9 mouse cellular contexts compared by ENCODE assay signal in the genomic region with DNA sequence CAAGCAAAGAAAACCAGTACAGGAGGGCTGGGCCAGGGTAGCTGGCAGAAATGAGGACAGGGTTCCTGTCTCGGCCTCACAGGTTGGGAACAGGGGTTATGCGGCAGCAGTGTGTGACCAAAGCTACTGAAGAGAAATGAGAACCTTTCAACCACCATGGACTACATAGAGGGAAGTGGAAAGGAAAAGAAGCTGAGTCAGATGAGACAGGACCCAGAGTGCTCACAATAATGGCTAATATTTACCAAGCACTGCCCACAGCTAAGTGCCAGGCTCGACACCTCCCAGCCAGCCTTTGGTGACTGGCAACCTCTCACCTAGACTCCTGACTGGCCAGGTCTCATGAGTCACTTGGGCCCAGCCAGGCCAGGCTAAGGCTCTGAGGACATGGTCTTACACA. TPM values are rescaled to one million over a fixed set of nuclear protein-coding genes. Genes with fewer than 3 reads are reported as not detected.
DNase-seq lines count a peak whose midpoint lies in the region; ATAC-seq and TF ChIP-seq lines count a peak whose summit lies in the region.
"Had no signal": no experiment of that assay in that cellular context is flagged by ENCODE, and none has a peak within 500 bp of the region (broad histone marks: within the 10 kb centered on the region; RNA-seq: fewer than 3 reads in every experiment).

No protein-coding gene starts in this region.

- H3K27me3 ChIP-seq in intestine, embryonic 14.5 days (replicated peaks; ENCODE audit: control insufficient read depth, insufficient read depth, low read length), result no peaks in the 10 kb centered on the region
- no peaks in the 10 kb centered on the region for H3K27me3 ChIP-seq in kidney, postnatal 0 days (ENCODE audit: insufficient read depth, low read length)
- no peaks in the 10 kb centered on the region for H3K27me3 ChIP-seq in small intestine, adult 2 months (ENCODE audit: control insufficient read depth, insufficient read depth, low read length)
- H3K27me3 ChIP-seq: hindbrain, embryonic 15.5 days; limb, embryonic 12.5 days had no signal

- 81% methylated on average over 3 of the region's 3 CpGs for WGBS in intestine, embryonic 14.5 days
- 52% methylated on average over 3 of the region's 3 CpGs for WGBS in kidney, postnatal 0 days
- WGBS in small intestine, adult 2 months, result 42% methylated on average over 3 of the region's 3 CpGs

- no peak overlapping the region for H3K4me3 ChIP-seq in intestine, embryonic 14.5 days (ENCODE audit: low read depth, low read length)
- no peak overlapping the region for H3K4me3 ChIP-seq in kidney, postnatal 0 days (replicated peaks; ENCODE audit: low read depth, low read length)
- no peak overlapping the region for H3K4me3 ChIP-seq in small intestine, adult 2 months (ENCODE audit: low read depth, low read length)
- H3K4me3 ChIP-seq: hindbrain, embryonic 15.5 days; limb, embryonic 12.5 days had no signal

- H3K4me2 ChIP-seq in intestine, embryonic 14.5 days (ENCODE audit: low read length), result no peak overlapping the region
- no peak overlapping the region for H3K4me2 ChIP-seq in kidney, postnatal 0 days (ENCODE audit: low read length)
- H3K4me2 ChIP-seq: hindbrain, embryonic 15.5 days; limb, embryonic 12.5 days had no signal

- no peaks in the 10 kb centered on the region for H3K9me3 ChIP-seq in intestine, embryonic 14.5 days (ENCODE audit: control insufficient read depth, low read length)
- no peaks in the 10 kb centered on the region for H3K9me3 ChIP-seq in kidney, postnatal 0 days (replicated peaks; ENCODE audit: low read length)
- H3K9me3 ChIP-seq: hindbrain, embryonic 15.5 days; limb, embryonic 12.5 days had no signal

- TF ChIP-seq CTCF in kidney, postnatal 0 days (IDR thresholded peaks at IDR 0.05; ENCODE audit: low read depth), result no peak
- TF ChIP-seq CTCF in small intestine, adult 2 months (IDR thresholded peaks at IDR 0.05; ENCODE audit: extremely low read depth, insufficient read length, insufficient replicate concordance, low read depth, low read length), result no peak

- peak; percentile 82 to 87 for DNase-seq in lung, adult 18-20 months
- DNase-seq in lung, postnatal 14 days, result no peak
- DNase-seq in intestine, embryonic 14.5 days (ENCODE audit: low spot score), result no peak
- DNase-seq in kidney, postnatal 0 days (ENCODE audit: low spot score), result no peak
- DNase-seq in gastrocnemius, adult 8-10 months (ENCODE audit: low spot score in 2 of 2), result no peak
- DNase-seq in right cerebral cortex, postnatal 25 days, result no peak

- H3K4me1 ChIP-seq in intestine, embryonic 14.5 days (replicated peaks; ENCODE audit: control insufficient read depth, insufficient read depth, low read length), result peaks cover 49% of the 10 kb centered on the region
- peaks cover 29% of the 10 kb centered on the region for H3K4me1 ChIP-seq in kidney, postnatal 0 days (replicated peaks; ENCODE audit: insufficient read depth, low read length)
- peaks cover 25% of the 10 kb centered on the region for H3K4me1 ChIP-seq in small intestine, adult 2 months (ENCODE audit: control insufficient read depth, insufficient read depth, insufficient read length, low read length)

- H3K36me3 ChIP-seq in intestine, embryonic 14.5 days (ENCODE audit: control insufficient read depth, insufficient read depth, low read length), result no peaks in the 10 kb centered on the region; the same call in 1 of the 2 replicates
- no peaks in the 10 kb centered on the region for H3K36me3 ChIP-seq in kidney, postnatal 0 days (ENCODE audit: insufficient read depth, low read length)
- H3K36me3 ChIP-seq in small intestine, adult 2 months (ENCODE audit: control insufficient read depth, insufficient read depth, low read length), result no peaks in the 10 kb centered on the region
- H3K36me3 ChIP-seq: hindbrain, embryonic 15.5 days; limb, embryonic 12.5 days had no signal

- peak overlapping the region; percentile 11; the same call in 1 of the 2 replicates for H3K27ac ChIP-seq in intestine, embryonic 14.5 days (ENCODE audit: low read depth)
- peak overlapping the region; percentile 63 for H3K27ac ChIP-seq in kidney, postnatal 0 days
- H3K27ac ChIP-seq in small intestine, adult 2 months (ENCODE audit: insufficient read depth, low read depth, low read length), result peak overlapping the region; percentile 25
- H3K27ac ChIP-seq: hindbrain, embryonic 15.5 days; limb, embryonic 12.5 days had no signal

- ATAC-seq in intestine, embryonic 14.5 days (replicated peaks; ENCODE audit: low FRiP score, low TSS enrichment, low read depth), result no peak
- peak; percentile 89 for ATAC-seq in kidney, postnatal 0 days (replicated peaks; ENCODE audit: low FRiP score, low read depth)

- H3K9ac ChIP-seq in intestine, embryonic 14.5 days (ENCODE audit: low read length), result no peak overlapping the region
- no peak overlapping the region for H3K9ac ChIP-seq in kidney, postnatal 0 days (ENCODE audit: low read depth, low read length)
- H3K9ac ChIP-seq: hindbrain, embryonic 15.5 days; limb, embryonic 12.5 days had no signal

- no peak for TF ChIP-seq POLR2A in small intestine, adult 2 months (IDR thresholded peaks at IDR 0.05; ENCODE audit: low read depth, low read length)

RNA-seq across cellular contexts. Expression of gene Cmtm4, which starts 11.6 kb away (rescaled TPM):
- 7.0 and 7.5 TPM in 2 replicates for polyA plus RNA-seq in intestine, embryonic 14.5 days (2014; fragmentation: Nextera tagmentation; extraction: Ambion mirVana)
- 4.5 and 4.7 TPM in 2 replicates for polyA plus RNA-seq in kidney, postnatal 0 days (2015; fragmentation: Nextera tagmentation; extraction: Ambion mirVana)
- 13.0 and 25.6 TPM in 2 replicates for polyA plus RNA-seq in small intestine, adult 2 months (2012; rRNA removed)
- total RNA-seq in gastrocnemius, adult 8-10 months (2022), result 1 to 10 TPM; 4.0 to 4.9 (median 4.7) TPM

RNA-seq across cellular contexts. Expression of gene Cmtm3, which starts 44.8 kb away (rescaled TPM):
- 155 and 171 TPM in 2 replicates for polyA plus RNA-seq in intestine, embryonic 14.5 days (2014; fragmentation: Nextera tagmentation; extraction: Ambion mirVana)
- 125 and 132 TPM in 2 replicates for polyA plus RNA-seq in kidney, postnatal 0 days (2015; fragmentation: Nextera tagmentation; extraction: Ambion mirVana)
- 21.3 and 23.8 TPM in 2 replicates for polyA plus RNA-seq in small intestine, adult 2 months (2012; rRNA removed)
- total RNA-seq in gastrocnemius, adult 8-10 months (2022), result 1 to 10 TPM; 1.9 to 5.0 (median 3.0) TPM

RNA-seq across cellular contexts. Expression of gene Dync1li2, which starts 58.9 kb away (rescaled TPM):
- 46.1 and 55.3 TPM in 2 replicates for polyA plus RNA-seq in intestine, embryonic 14.5 days (2014; fragmentation: Nextera tagmentation; extraction: Ambion mirVana)
- polyA plus RNA-seq in kidney, postnatal 0 days (2015; fragmentation: Nextera tagmentation; extraction: Ambion mirVana), result 34.4 and 37.5 TPM in 2 replicates
- 3.9 and 4.4 TPM in 2 replicates for polyA plus RNA-seq in small intestine, adult 2 months (2012; rRNA removed)
- total RNA-seq in gastrocnemius, adult 8-10 months (2022), result 100 to 1,000 TPM in 1 of 4 experiments, 10 to 100 TPM in 3; 63.1 to 122 (median 75.8) TPM

Comparison
In these comparisons a context has a peak if more than half of its experiments do, and no peak if none do; other contexts are left out.
1. DNase-seq: peak in lung, adult 18-20 months (2 of 2); none in lung, postnatal 14 days (single experiment), intestine, embryonic 14.5 days (single experiment), kidney, postnatal 0 days (single experiment), gastrocnemius, adult 8-10 months (0 of 2) and right cerebral cortex, postnatal 25 days (single experiment).
2. H3K27ac ChIP-seq: peak in every context shown above with its lines; median percentile 63 in kidney, postnatal 0 days; 25 in small intestine, adult 2 months; 11 in intestine, embryonic 14.5 days.